Mouse (Mus musculus) intestine, embryonic 15.5 days (tissue): Measurements from ENCODE around the gene Pkd1l1. TPM values are rescaled to one million over a fixed set of nuclear protein-coding genes. Genes with fewer than 3 reads are reported as not detected.

ENCODE experiments used
- ATAC-seq: fragments of 200-750 bp; cut with Nextera tagmentation; 2 replicates; pipeline ENCODE4 v1.8.0; 2017; ENCODE audit warnings: moderate TSS enrichment, moderate library complexity
- H3K27ac ChIP-seq: fragments of 300-500 bp; sonication (generic); 2 replicates; pipeline ENCODE4 v1.5.1; 2015; ENCODE audit warnings: mild to moderate bottlenecking, inconsistent platforms
- H3K27me3 ChIP-seq: fragments of 300-500 bp; sonication (generic); replicated peaks from 2 replicates; pipeline ENCODE4 v1.6.1; 2015; ENCODE audit warnings: inconsistent platforms
- H3K36me3 ChIP-seq: fragments of 300-500 bp; sonication (generic); 2 replicates; pipeline ENCODE4 v1.6.1; 2015; ENCODE audit warnings: inconsistent platforms
- H3K4me1 ChIP-seq: fragments of 300-500 bp; sonication (generic); replicated peaks from 2 replicates; pipeline ENCODE4 v1.6.1; 2015; ENCODE audit warnings: inconsistent platforms
- H3K4me2 ChIP-seq: fragments of 300-500 bp; sonication (generic); replicated peaks from 2 replicates; pipeline ENCODE4 v1.6.1; 2015; ENCODE audit warnings: mild to moderate bottlenecking, inconsistent platforms
- H3K4me3 ChIP-seq: fragments of 300-500 bp; sonication (generic); replicated peaks from 2 replicates; pipeline ENCODE4 v1.5.1; 2015; ENCODE audit warnings: inconsistent platforms
- H3K9ac ChIP-seq: fragments of 300-500 bp; sonication (generic); 2 replicates; pipeline ENCODE4 v1.6.1; 2015; ENCODE audit warnings: inconsistent platforms
- H3K9me3 ChIP-seq: fragments of 300-500 bp; sonication (generic); 2 replicates; pipeline ENCODE4 v1.6.1; 2016; ENCODE audit warnings: inconsistent platforms
- WGBS: fragments of 180-500 bp; shearing (Covaris S2); methylation state at CpG from one replicate; pipeline ENCODE4 v1.1.7; 2015; 5-methylcytosine and 5-hydroxymethylcytosine counted together
- polyA plus RNA-seq: library from polyadenylated mRNA; unstranded; fragments of >200 nt; fragmentation: Nextera tagmentation; extraction: Ambion mirVana; gene quantifications from 2 replicates; pipeline ENCODE4 v1.2.1, GENCODE M21; 2015

Gene Pkd1l1
- polyA plus RNA-seq, 1 experiment from 2014 or later, result 0.08 TPM

GRCm38 (mm10) chr11:8916081-8916671 lies 56.9 kb downstream of the Pkd1l1 start:
- WGBS, result 79% methylated on average over 8 of the region's 8 CpGs
- no peaks in the 10 kb centered on the region for H3K27me3 ChIP-seq
- ATAC-seq, result no peak
- H3K4me2 ChIP-seq, result no peak overlapping the region
- H3K36me3 ChIP-seq, result no peaks in the 10 kb centered on the region
- no peak overlapping the region for H3K27ac ChIP-seq
- H3K9me3 ChIP-seq, result no peaks in the 10 kb centered on the region
- no peak overlapping the region for H3K4me3 ChIP-seq
- H3K9ac ChIP-seq, result no peak overlapping the region
- no peaks in the 10 kb centered on the region for H3K4me1 ChIP-seq

- WGBS, result 59% methylated on average over 4 of the region's 4 CpGs
- H3K9me3 ChIP-seq, result no peaks in the 10 kb centered on the region
These were observed 90.3 kb downstream of the Pkd1l1 start for GRCm38 (mm10) chr11:8882793-8883192.

GRCm38 (mm10) chr11:8881521-8881920 lies 91.5 kb downstream of the Pkd1l1 start:
- no peak overlapping the region for H3K4me3 ChIP-seq
- H3K9ac ChIP-seq, result no peak overlapping the region
- 60% methylated on average over 2 of the region's 2 CpGs for WGBS
- H3K9me3 ChIP-seq, result no peaks in the 10 kb centered on the region
- H3K4me1 ChIP-seq, result no peaks in the 10 kb centered on the region
- ATAC-seq, result no peak
- H3K27ac ChIP-seq, result no peak overlapping the region
- no peaks in the 10 kb centered on the region for H3K36me3 ChIP-seq
- H3K27me3 ChIP-seq, result no peaks in the 10 kb centered on the region
- H3K4me2 ChIP-seq, result no peak overlapping the region

More at GRCm38 (mm10) chr11:8882793-8883192, 90.3 kb downstream of the Pkd1l1 start:
- H3K27ac ChIP-seq, result no peak overlapping the region
- ATAC-seq, result no peak
- H3K9ac ChIP-seq, result no peak overlapping the region
- no peaks in the 10 kb centered on the region for H3K36me3 ChIP-seq
- H3K4me1 ChIP-seq, result no peaks in the 10 kb centered on the region
- no peaks in the 10 kb centered on the region for H3K27me3 ChIP-seq
- H3K4me2 ChIP-seq, result no peak overlapping the region
- H3K4me3 ChIP-seq, result no peak overlapping the region

GRCm38 (mm10) chr11:8870115-8870514 lies 103.0 kb downstream of the Pkd1l1 start:
- Histone ChIP-seq H3K4me2 (no peak overlapping the region), H3K36me3 (no peaks in the 10 kb centered on the region)

GRCm38 (mm10) chr11:8866021-8866420 lies 107.0 kb downstream of the Pkd1l1 start:
- 97% methylated on average over 7 of the region's 7 CpGs for WGBS
- Histone ChIP-seq H3K9me3 (no peaks in the 10 kb centered on the region), H3K36me3 (no peaks in the 10 kb centered on the region), H3K4me2 (no peak overlapping the region), H3K4me1 (no peaks in the 10 kb centered on the region), H3K27ac (no peak overlapping the region), H3K4me3 (no peak overlapping the region), H3K9ac (no peak overlapping the region), H3K27me3 (no peaks in the 10 kb centered on the region)
- ATAC-seq, result no peak

More at GRCm38 (mm10) chr11:8870115-8870514, 103.0 kb downstream of the Pkd1l1 start:
- WGBS, result 89% methylated on average over 5 of the region's 5 CpGs
- Histone ChIP-seq H3K9me3 (no peaks in the 10 kb centered on the region), H3K4me1 (no peaks in the 10 kb centered on the region), H3K27ac (no peak overlapping the region), H3K9ac (no peak overlapping the region), H3K27me3 (no peaks in the 10 kb centered on the region), H3K4me3 (no peak overlapping the region)
- no peak for ATAC-seq

- Histone ChIP-seq H3K36me3 (no peaks in the 10 kb centered on the region), H3K4me2 (no peak overlapping the region), H3K27me3 (no peaks in the 10 kb centered on the region), H3K9ac (no peak overlapping the region), H3K4me3 (no peak overlapping the region), H3K4me1 (no peaks in the 10 kb centered on the region), H3K27ac (no peak overlapping the region), H3K9me3 (no peaks in the 10 kb centered on the region)
- WGBS, result 70% methylated on average over 8 of the region's 8 CpGs
- no peak for ATAC-seq
These were observed 109.0 kb downstream of the Pkd1l1 start for GRCm38 (mm10) chr11:8863955-8864675.

- no peak for ATAC-seq
- Histone ChIP-seq H3K27ac (no peak overlapping the region), H3K9ac (no peak overlapping the region), H3K4me2 (no peak overlapping the region), H3K9me3 (no peaks in the 10 kb centered on the region), H3K36me3 (no peaks in the 10 kb centered on the region), H3K4me3 (no peak overlapping the region), H3K4me1 (no peaks in the 10 kb centered on the region), H3K27me3 (no peaks in the 10 kb centered on the region)
- WGBS, result 83% methylated on average over 4 of the region's 4 CpGs
These were observed 110.6 kb downstream of the Pkd1l1 start for GRCm38 (mm10) chr11:8862426-8862825.

- no peak overlapping the region for H3K9ac ChIP-seq
- WGBS, result 71% methylated on average over 4 of the region's 4 CpGs
- no peaks in the 10 kb centered on the region for H3K9me3 ChIP-seq
- no peaks in the 10 kb centered on the region for H3K36me3 ChIP-seq
- no peak for ATAC-seq
- no peaks in the 10 kb centered on the region for H3K4me1 ChIP-seq
- H3K4me2 ChIP-seq, result no peak overlapping the region
- H3K4me3 ChIP-seq, result no peak overlapping the region
- no peaks in the 10 kb centered on the region for H3K27me3 ChIP-seq
- H3K27ac ChIP-seq, result no peak overlapping the region
These were observed 111.1 kb downstream of the Pkd1l1 start for GRCm38 (mm10) chr11:8861978-8862377.

- H3K9ac ChIP-seq, result no peak overlapping the region
- H3K36me3 ChIP-seq, result no peaks in the 10 kb centered on the region
- H3K27me3 ChIP-seq, result no peaks in the 10 kb centered on the region
- H3K4me1 ChIP-seq, result no peaks in the 10 kb centered on the region
- no peak for ATAC-seq
- H3K9me3 ChIP-seq, result no peaks in the 10 kb centered on the region
- H3K27ac ChIP-seq, result no peak overlapping the region
- no peak overlapping the region for H3K4me2 ChIP-seq
- 32% methylated on average over 3 of the region's 3 CpGs for WGBS
- no peak overlapping the region for H3K4me3 ChIP-seq
These were observed 112.2 kb downstream of the Pkd1l1 start for GRCm38 (mm10) chr11:8860878-8861277.

GRCm38 (mm10) chr11:8859868-8860267 lies 113.2 kb downstream of the Pkd1l1 start:
- no peak overlapping the region for H3K27ac ChIP-seq
- H3K36me3 ChIP-seq, result no peaks in the 10 kb centered on the region
- H3K4me2 ChIP-seq, result no peak overlapping the region
- no peak overlapping the region for H3K9ac ChIP-seq
- H3K4me1 ChIP-seq, result no peaks in the 10 kb centered on the region
- no peaks in the 10 kb centered on the region for H3K27me3 ChIP-seq
- no peak for ATAC-seq
- no peaks in the 10 kb centered on the region for H3K9me3 ChIP-seq
- no peak overlapping the region for H3K4me3 ChIP-seq
- WGBS, result 23% methylated on average over 5 of the region's 5 CpGs

- Histone ChIP-seq H3K9me3 (no peaks in the 10 kb centered on the region), H3K27ac (no peak overlapping the region), H3K27me3 (no peaks in the 10 kb centered on the region), H3K36me3 (no peaks in the 10 kb centered on the region), H3K9ac (no peak overlapping the region), H3K4me3 (no peak overlapping the region), H3K4me1 (no peaks in the 10 kb centered on the region), H3K4me2 (no peak overlapping the region)
- WGBS, result 72% methylated on average over 3 of the region's 3 CpGs
- no peak for ATAC-seq
These were observed 114.0 kb downstream of the Pkd1l1 start for GRCm38 (mm10) chr11:8859041-8859440.

GRCm38 (mm10) chr11:8856125-8856524 lies 116.9 kb downstream of the Pkd1l1 start:
- H3K9me3 ChIP-seq, result no peaks in the 10 kb centered on the region
- 67% methylated on average over 5 of the region's 5 CpGs for WGBS
- no peaks in the 10 kb centered on the region for H3K36me3 ChIP-seq
- H3K4me1 ChIP-seq, result no peaks in the 10 kb centered on the region
- no peak for ATAC-seq
- no peak overlapping the region for H3K4me2 ChIP-seq
- H3K27me3 ChIP-seq, result no peaks in the 10 kb centered on the region
- no peak overlapping the region for H3K9ac ChIP-seq
- no peak overlapping the region for H3K4me3 ChIP-seq
- H3K27ac ChIP-seq, result no peak overlapping the region

- no peak overlapping the region for H3K4me2 ChIP-seq
- H3K9me3 ChIP-seq, result no peaks in the 10 kb centered on the region
- no peaks in the 10 kb centered on the region for H3K4me1 ChIP-seq
- H3K9ac ChIP-seq, result no peak overlapping the region
- ATAC-seq, result no peak
- H3K27ac ChIP-seq, result no peak overlapping the region
- no peaks in the 10 kb centered on the region for H3K36me3 ChIP-seq
- H3K4me3 ChIP-seq, result no peak overlapping the region
- H3K27me3 ChIP-seq, result no peaks in the 10 kb centered on the region
These were observed 125.0 kb downstream of the Pkd1l1 start for GRCm38 (mm10) chr11:8848049-8848448.
